Mouse (Mus musculus): ENCODE measurements around the gene Ric8a. TPM values are rescaled to one million over a fixed set of nuclear protein-coding genes. Genes with fewer than 3 reads are reported as not detected.
A peak's percentile ranks its signal among the peaks of the same experiment; 100 is the strongest.

The Ric8a gene
- total and polyA plus RNA-seq, 3 experiments, result 20.1 to 37.6 (median 23.6) TPM

DNA sequence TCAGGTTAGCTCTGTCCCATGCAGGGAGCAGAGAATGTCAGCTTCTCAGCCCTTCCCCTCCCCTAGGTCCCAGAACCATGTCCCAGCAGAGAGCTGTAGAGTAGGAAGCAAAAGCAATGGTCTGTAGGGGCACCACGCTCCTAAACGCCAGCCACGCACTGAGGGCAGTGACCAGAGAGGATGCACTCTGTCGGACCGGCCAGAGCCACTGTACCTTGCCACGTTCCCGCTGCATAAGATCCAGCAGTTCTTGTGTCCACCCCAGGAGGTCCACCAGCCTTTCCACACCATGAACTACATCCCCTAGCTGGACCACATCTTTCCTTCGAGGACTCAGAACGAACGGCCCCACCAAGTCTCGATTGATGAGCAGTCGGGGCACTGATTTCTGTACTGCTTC is 8.0 kb downstream of the Ric8a start:
- Histone ChIP-seq H3K36me3 (ENCODE audit: control insufficient read depth, insufficient read depth, low read length) (no peaks in the 10 kb centered on the region), H3K27me3 (ENCODE audit: control insufficient read depth, insufficient read depth, low read length) (no peaks in the 10 kb centered on the region), H3K27ac (no peak overlapping the region), H3K79me2 (replicated peaks; ENCODE audit: control insufficient read depth, insufficient read depth, low read length) (no peaks in the 10 kb centered on the region), H3K4me1 (ENCODE audit: control insufficient read depth, insufficient read depth, low read length) (no peaks in the 10 kb centered on the region), H3K4me3 (no peak overlapping the region), H3K9ac (ENCODE audit: low read depth, low read length) (no peak overlapping the region)
- intact Hi-C loops (cut with DNase I), result no loop called here
- DNase-seq, result peak in 1 of 2 experiments; percentile 15
- TF ChIP-seq CTCF (IDR thresholded peaks at IDR 0.05) (no peak), POLR2A (IDR thresholded peaks at IDR 0.05; ENCODE audit: insufficient read depth, low read depth, low read length) (no peak), EP300 (IDR thresholded peaks at IDR 0.05; ENCODE audit: insufficient read depth, low read depth, low read length) (no peak)
- WGBS, result 86% methylated on average over 12 of the region's 12 CpGs

DNA sequence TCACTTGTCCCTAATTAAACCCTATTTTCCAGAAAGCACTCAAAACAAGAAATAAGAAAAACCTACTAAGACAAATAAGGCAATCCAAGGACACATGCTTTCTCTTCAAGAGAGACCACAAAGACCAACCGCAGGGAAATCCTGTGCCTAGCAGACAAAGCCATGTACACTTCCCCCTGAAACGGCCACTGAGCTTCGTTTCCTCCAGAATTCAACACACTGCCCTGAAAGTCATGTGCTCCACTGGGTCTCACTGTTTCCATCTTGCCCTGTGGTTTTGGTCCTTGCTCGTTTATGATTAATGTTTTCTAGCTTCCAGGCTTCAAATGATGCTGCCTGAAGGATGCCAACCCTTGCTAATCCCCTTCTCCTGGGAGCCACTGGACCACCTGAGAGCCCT is 17.5 kb downstream of the Ric8a start:
- TF ChIP-seq POLR2A (IDR thresholded peaks at IDR 0.05; ENCODE audit: insufficient read depth, low read depth, low read length) (no peak), EP300 (IDR thresholded peaks at IDR 0.05; ENCODE audit: insufficient read depth, low read depth, low read length) (no peak), CTCF (IDR thresholded peaks at IDR 0.05) (no peak)
- H3K79me2 ChIP-seq (replicated peaks; ENCODE audit: control insufficient read depth, insufficient read depth, low read length), result no peaks in the 10 kb centered on the region
- H3K27ac ChIP-seq, result no peak overlapping the region
- 79% methylated on average over 4 of the region's 4 CpGs for WGBS
- no peak overlapping the region for H3K9ac ChIP-seq (ENCODE audit: low read depth, low read length)
- no peak overlapping the region for H3K4me3 ChIP-seq
- no peaks in the 10 kb centered on the region for H3K27me3 ChIP-seq (ENCODE audit: control insufficient read depth, insufficient read depth, low read length)
- no peaks in the 10 kb centered on the region for H3K36me3 ChIP-seq (ENCODE audit: control insufficient read depth, insufficient read depth, low read length)
- intact Hi-C loops (cut with DNase I), result no loop called here
- H3K4me1 ChIP-seq (ENCODE audit: control insufficient read depth, insufficient read depth, low read length), result no peaks in the 10 kb centered on the region
- no peak for DNase-seq

DNA sequence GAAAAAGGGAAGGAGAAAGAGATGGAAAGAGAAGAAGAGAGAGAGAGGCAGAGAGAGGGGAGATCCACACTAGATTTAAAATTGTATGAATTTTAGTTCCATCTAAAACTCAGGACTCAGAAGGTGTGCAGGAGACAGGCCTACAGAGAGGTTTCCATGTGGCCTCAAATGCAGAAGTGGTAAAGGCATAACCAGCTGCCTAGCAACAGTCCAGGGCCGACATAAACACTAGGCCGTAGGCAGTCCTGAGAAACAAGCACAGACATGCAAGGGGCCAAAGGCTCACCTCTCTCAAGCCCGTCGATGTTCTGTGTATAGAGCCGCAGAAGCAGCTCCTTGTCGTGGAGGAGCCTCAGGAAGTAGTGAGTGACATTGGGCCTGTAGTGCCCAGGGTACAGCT is 20.6 kb downstream of the Ric8a start:
- Histone ChIP-seq H3K27ac (no peak overlapping the region), H3K36me3 (ENCODE audit: control insufficient read depth, insufficient read depth, low read length) (no peaks in the 10 kb centered on the region), H3K9ac (ENCODE audit: low read depth, low read length) (no peak overlapping the region), H3K27me3 (ENCODE audit: control insufficient read depth, insufficient read depth, low read length) (no peaks in the 10 kb centered on the region), H3K79me2 (replicated peaks; ENCODE audit: control insufficient read depth, insufficient read depth, low read length) (no peaks in the 10 kb centered on the region), H3K4me3 (no peak overlapping the region), H3K4me1 (ENCODE audit: control insufficient read depth, insufficient read depth, low read length) (peaks cover 2% of the 10 kb centered on the region; the same call in 1 of the 2 replicates)
- TF ChIP-seq EP300 (IDR thresholded peaks at IDR 0.05; ENCODE audit: insufficient read depth, low read depth, low read length) (no peak), POLR2A (IDR thresholded peaks at IDR 0.05; ENCODE audit: insufficient read depth, low read depth, low read length) (no peak), CTCF (IDR thresholded peaks at IDR 0.05) (no peak)
- intact Hi-C loops (cut with DNase I), result no loop called here
- WGBS, result 78% methylated on average over 6 of the region's 6 CpGs
- DNase-seq, result peak in 1 of 2 experiments; percentile 15

DNA sequence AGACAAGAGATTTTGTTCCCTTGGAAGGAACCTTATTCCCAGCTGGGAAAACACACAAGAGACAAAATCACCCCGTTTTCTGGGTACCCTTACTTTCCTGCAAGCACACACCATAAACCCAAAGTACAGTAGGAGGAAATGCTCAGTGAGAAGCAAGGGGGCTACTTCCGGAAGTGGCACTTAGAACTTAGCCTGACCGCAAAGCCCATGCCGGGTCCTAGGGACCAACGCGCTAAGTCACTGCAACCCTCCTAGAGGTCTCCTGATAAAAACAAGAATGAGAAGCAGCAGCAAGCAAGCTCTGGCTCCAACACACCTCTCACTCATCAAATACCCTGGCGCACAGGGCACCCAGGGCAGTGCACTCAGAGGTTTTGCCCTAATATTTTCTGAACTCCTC is 22.6 kb downstream of the Ric8a start:
- no peak for DNase-seq
- peaks cover 2% of the 10 kb centered on the region for H3K4me1 ChIP-seq (ENCODE audit: control insufficient read depth, insufficient read depth, low read length)
- H3K4me3 ChIP-seq, result no peak overlapping the region
- no peaks in the 10 kb centered on the region for H3K36me3 ChIP-seq (ENCODE audit: control insufficient read depth, insufficient read depth, low read length)
- 67% methylated on average over 7 of the region's 7 CpGs for WGBS
- H3K27ac ChIP-seq, result no peak overlapping the region
- no peaks in the 10 kb centered on the region; the same call in 1 of the 2 replicates for H3K79me2 ChIP-seq (replicated peaks; ENCODE audit: control insufficient read depth, insufficient read depth, low read length)
- TF ChIP-seq CTCF (IDR thresholded peaks at IDR 0.05) (no peak), POLR2A (IDR thresholded peaks at IDR 0.05; ENCODE audit: insufficient read depth, low read depth, low read length) (no peak)
- H3K9ac ChIP-seq (ENCODE audit: low read depth, low read length), result no peak overlapping the region
- H3K27me3 ChIP-seq (ENCODE audit: control insufficient read depth, insufficient read depth, low read length), result no peaks in the 10 kb centered on the region
- intact Hi-C loops (cut with DNase I), result no loop called here

DNA sequence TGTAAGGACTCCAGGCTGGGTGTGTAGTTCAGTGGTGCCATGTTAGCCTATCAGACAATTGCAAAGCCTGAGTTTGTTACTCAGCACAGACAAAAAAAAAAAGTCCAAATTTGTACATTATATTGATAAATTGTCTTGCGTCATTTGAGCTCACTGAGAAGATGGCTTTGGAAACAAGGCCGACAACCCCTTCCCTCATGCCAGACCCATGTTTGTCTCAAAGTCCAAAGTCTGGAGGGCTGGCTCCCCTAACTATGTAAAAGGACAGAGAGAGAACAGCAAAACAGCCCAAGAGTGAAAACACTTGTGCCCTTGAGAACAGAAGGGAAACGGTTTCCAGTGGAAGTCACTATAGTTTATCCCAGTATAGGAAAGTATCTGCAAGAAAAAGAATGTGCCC is 23.7 kb downstream of the Ric8a start:
- DNase-seq, result no peak
- Histone ChIP-seq H3K79me2 (replicated peaks; ENCODE audit: control insufficient read depth, insufficient read depth, low read length) (no peaks in the 10 kb centered on the region; the same call in 1 of the 2 replicates), H3K4me3 (no peak overlapping the region; the same call in 1 of the 2 replicates), H3K27me3 (ENCODE audit: control insufficient read depth, insufficient read depth, low read length) (no peaks in the 10 kb centered on the region), H3K4me1 (ENCODE audit: control insufficient read depth, insufficient read depth, low read length) (peaks cover 2% of the 10 kb centered on the region), H3K9ac (ENCODE audit: low read depth, low read length) (no peak overlapping the region), H3K36me3 (ENCODE audit: control insufficient read depth, insufficient read depth, low read length) (no peaks in the 10 kb centered on the region), H3K27ac (no peak overlapping the region; the same call in 1 of the 2 replicates)
- intact Hi-C loops (cut with DNase I), result loop anchor here (5.0 kb wide), 1 partner anchor 33 kb away; the partner anchor contains the start of genes Odf3 and Scgb1c1
- no peak for TF ChIP-seq CTCF (IDR thresholded peaks at IDR 0.05)
- no peak for TF ChIP-seq POLR2A (IDR thresholded peaks at IDR 0.05; ENCODE audit: insufficient read depth, low read depth, low read length)
- TF ChIP-seq EP300 (IDR thresholded peaks at IDR 0.05; ENCODE audit: insufficient read depth, low read depth, low read length), result no peak
- WGBS, result 65% methylated on average over 3 of the region's 3 CpGs

DNA sequence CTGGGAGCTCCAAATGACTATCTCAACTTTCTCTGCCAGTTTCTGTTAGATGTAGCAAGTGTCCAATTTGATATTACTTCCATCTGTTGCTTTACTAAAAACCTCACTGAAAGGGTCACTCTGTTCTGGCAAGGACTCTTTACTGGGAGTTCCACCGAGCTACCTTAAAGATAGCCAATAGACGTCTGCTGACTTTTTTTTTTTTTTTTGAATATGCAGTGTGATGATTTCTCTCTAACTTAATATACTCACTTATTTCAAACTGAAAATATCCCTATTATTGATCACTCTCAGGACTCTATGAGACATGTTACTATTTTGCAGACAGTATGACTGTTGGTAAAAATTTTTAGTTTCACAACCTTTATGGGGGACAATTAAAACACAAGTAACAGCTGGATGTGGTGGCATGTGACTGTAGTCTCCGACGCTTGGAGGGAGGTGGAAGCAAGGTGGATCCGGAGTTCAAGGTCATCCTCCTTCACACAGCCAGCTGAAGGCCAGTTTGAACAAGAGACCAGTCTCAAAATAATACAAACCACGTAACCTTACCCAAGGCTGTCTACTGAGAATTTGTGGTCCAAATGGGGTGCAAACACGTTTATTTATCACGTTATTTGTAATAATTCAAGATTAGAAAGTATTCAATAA is 24.2 kb downstream of the Ric8a start:
- no peaks in the 10 kb centered on the region; the same call in 1 of the 2 replicates for H3K79me2 ChIP-seq (replicated peaks; ENCODE audit: control insufficient read depth, insufficient read depth, low read length)
- WGBS, result 3% methylated on average over 8 of the region's 8 CpGs
- H3K9ac ChIP-seq (ENCODE audit: low read depth, low read length), result 0 out of 2 replicates have a peak overlapping the region, but pooled peaks have one; percentile 3
- H3K36me3 ChIP-seq (ENCODE audit: control insufficient read depth, insufficient read depth, low read length), result no peaks in the 10 kb centered on the region
- DNase-seq, result no peak
- H3K27me3 ChIP-seq (ENCODE audit: control insufficient read depth, insufficient read depth, low read length), result no peaks in the 10 kb centered on the region
- TF ChIP-seq EP300 (IDR thresholded peaks at IDR 0.05; ENCODE audit: insufficient read depth, low read depth, low read length) (no peak), POLR2A (IDR thresholded peaks at IDR 0.05; ENCODE audit: insufficient read depth, low read depth, low read length) (no peak), CTCF (IDR thresholded peaks at IDR 0.05) (no peak)
- H3K4me3 ChIP-seq, result peak overlapping the region; percentile 72
- H3K4me1 ChIP-seq (ENCODE audit: control insufficient read depth, insufficient read depth, low read length), result peaks cover 2% of the 10 kb centered on the region
- intact Hi-C loops (cut with DNase I), result loop anchor here (5.0 kb wide), 1 partner anchor 34 kb away; the partner anchor contains the start of genes Odf3 and Scgb1c1
- H3K27ac ChIP-seq, result peak overlapping the region; percentile 91
